Mouse (Mus musculus): ENCODE data around the gene Tnni3k.

- TF ChIP-seq CTCF (IDR thresholded peaks at IDR 0.05; ENCODE audit: low read depth) (no peak), EP300 (optimal IDR thresholded peaks at IDR 0.05) (no peak)
Measured at GRCm38 (mm10) chr3:154992678-154993077, 62.5 kb downstream of the Tnni3k start.

All from stomach, postnatal 0 days (tissue).